Mouse (Mus musculus): Measurements from ENCODE around the gene Arhgap15.

GRCm38 (mm10) chr2:43949775-43950492 is 201.3 kb downstream of the Arhgap15 start:
- no peak for TF ChIP-seq CTCF (IDR thresholded peaks at IDR 0.05; ENCODE audit: low read depth, low read length)
- no peak for TF ChIP-seq GATA1 (IDR thresholded peaks at IDR 0.05; ENCODE audit: borderline replicate concordance, low read length)
- TF ChIP-seq TAL1 (conservative IDR thresholded peaks at IDR 0.05; ENCODE audit: low read depth, low read length), result no peak

All from G1E (cell line).